Mouse (Mus musculus) kidney, postnatal 4 days (tissue): ENCODE measurements around the gene Adig.
A peak's percentile ranks its signal among the peaks of the same experiment; 100 is the strongest.

Experiments used
- DNase-seq, 2 experiments: peaks; one replicate each; pipeline ENCODE4 v3.0.0; 2021; ENCODE audit warnings: mixed read lengths in 2 of 2

The Adig gene

DNA sequence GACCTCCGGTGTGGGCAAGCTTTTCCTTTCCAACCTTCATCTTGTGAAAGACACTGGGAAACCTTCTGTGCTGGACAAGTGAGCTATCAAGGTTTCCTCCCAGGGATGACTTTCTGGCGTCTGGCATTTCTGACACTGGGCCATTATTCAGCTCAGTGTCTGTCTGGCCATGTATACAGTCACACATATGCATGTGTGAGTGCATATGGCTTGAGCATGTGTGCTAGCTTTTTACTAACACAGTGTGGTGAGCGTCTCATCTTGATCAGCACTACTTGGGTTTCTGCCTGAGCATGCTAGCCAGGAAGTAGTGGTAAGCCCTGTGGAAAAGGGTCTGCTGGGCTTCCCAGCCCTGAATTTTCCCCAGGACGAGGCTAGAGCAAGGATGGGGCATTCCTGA, 38.9 kb downstream of the Adig start:
- no peak for DNase-seq

DNA sequence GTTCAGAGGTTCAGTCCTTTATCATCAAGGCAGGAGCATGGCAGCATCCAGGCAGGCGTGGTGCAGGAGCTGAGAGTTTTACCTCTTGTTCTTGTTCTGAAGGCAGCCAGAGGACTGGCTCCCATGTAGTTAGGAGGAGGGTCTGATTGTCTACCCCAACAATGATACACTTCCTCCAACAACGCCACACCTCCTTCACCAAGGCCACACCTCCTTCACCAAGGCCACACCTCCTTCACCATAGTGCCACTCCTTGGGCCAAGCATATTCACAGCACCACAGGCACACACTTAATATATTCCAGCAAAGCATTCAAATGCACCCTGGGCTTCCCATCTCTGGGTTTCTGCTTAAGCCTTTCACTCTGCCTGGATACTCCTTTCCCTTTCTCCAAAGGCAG, 42.9 kb downstream of the Adig start:
- no peak for DNase-seq

GRCm38 (mm10) chr2:158546751-158547150, 44.3 kb downstream of the Adig start:
- DNase-seq = peak; percentile 89 to 91

DNA sequence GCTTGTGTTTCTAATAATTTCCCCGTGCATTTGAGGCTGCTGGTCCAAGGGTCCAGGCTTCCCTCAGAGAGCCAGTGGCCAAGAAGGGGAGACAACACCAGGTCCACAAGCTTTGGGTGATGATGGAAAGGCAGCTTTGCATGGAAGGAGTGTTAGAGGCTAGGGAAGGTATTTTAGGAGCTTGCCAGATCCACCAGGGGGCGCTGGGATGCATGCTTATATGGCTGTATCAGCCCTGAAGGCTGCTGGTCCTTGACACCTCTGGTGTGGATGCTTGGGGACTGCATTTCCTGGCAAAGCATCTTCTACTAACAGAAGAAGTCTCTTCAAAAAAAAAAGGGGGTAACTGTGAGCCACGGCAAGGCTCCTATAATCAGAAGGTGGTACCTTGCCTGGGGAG, 47.7 kb downstream of the Adig start:
- peak; percentile 91 to 92 for DNase-seq

GRCm38 (mm10) chr2:158554366-158554765, 52.0 kb downstream of the Adig start:
- no peak for DNase-seq

GRCm38 (mm10) chr2:158555252-158555651, 52.8 kb downstream of the Adig start:
- peak; percentile 62 to 70 for DNase-seq

DNA sequence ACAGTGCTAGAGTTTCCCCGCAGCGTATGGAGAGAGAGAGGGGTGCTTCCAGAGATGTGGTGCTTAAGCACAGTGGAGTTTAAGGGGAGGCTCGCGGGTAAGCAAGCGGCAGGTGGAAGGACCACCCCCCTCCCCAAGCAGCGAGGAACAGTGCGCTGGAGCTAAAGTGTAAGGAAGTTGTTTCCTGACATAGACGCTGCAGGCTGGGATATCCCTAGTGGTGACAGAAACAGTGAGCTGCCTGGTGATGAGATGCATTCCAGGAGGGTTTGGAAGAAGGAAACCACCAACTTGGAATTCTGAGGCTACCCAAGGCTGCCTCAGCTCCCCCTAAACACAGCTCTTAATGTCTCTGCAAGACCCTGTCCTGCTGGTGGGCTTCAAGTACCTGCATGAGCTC, 53.4 kb downstream of the Adig start:
- no peak for DNase-seq

DNA sequence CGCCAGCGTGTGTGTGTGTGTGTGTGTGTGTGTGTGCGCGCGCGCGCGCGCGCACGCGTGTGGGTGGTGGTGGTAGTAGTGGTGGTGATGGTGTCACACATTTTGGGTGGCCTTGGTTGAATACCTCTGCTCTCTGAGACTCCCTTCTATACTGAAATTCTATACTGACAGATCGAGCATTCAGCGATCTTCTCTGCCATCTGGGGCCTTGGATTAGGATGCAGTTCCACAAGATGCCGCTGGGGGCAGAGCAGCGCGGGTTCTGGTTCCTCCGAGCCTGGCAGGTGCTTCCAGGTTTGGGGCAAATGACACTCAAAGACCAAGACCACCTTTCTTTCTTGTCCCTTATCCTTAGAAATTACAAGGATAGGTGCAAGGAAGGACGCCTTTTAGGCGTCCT, 53.8 kb downstream of the Adig start:
- peak; percentile 83 to 85 for DNase-seq

- DNase-seq = no peak
Observed at GRCm38 (mm10) chr2:158556750-158557149, 54.3 kb downstream of the Adig start.
